Comparison of ENCODE assay signal across 24 mouse cellular contexts in genomic region chr6:113632863-113633262, GRCm38 (mm10). TPM values are rescaled to one million over a fixed set of nuclear protein-coding genes. Genes with fewer than 3 reads are reported as not detected.
A peak's percentile ranks its signal among the peaks of the same experiment; 100 is the strongest.
DNase-seq lines count a peak whose midpoint lies in the region; ATAC-seq lines count a peak whose summit lies in the region.
"Had no signal": no experiment of that assay in that cellular context is flagged by ENCODE, and none has a peak within 500 bp of the region (broad histone marks: within the 10 kb centered on the region; RNA-seq: fewer than 3 reads in every experiment).

No protein-coding gene starts in this region.

- H3K9ac ChIP-seq in kidney, embryonic 16.5 days (replicated peaks; ENCODE audit: low read length): no peak overlapping the region
- no peak overlapping the region for H3K9ac ChIP-seq in midbrain, embryonic 11.5 days (ENCODE audit: low read length)
- H3K9ac ChIP-seq: embryonic facial prominence, embryonic 13.5 days; forebrain, embryonic 13.5 days; forebrain, postnatal 0 days; heart, embryonic 15.5 days; hindbrain, embryonic 14.5 days had no signal

- H3K27me3 ChIP-seq in kidney, embryonic 16.5 days (ENCODE audit: insufficient read depth, low read length): no peaks in the 10 kb centered on the region
- no peaks in the 10 kb centered on the region for H3K27me3 ChIP-seq in midbrain, embryonic 11.5 days (ENCODE audit: control insufficient read depth, insufficient read depth, low read length)
- no peaks in the 10 kb centered on the region for H3K27me3 ChIP-seq in midbrain, embryonic 10.5 days (ENCODE audit: low read depth, poor library complexity, severe bottlenecking)
- H3K27me3 ChIP-seq: embryonic facial prominence, embryonic 13.5 days; forebrain, embryonic 13.5 days; heart, embryonic 15.5 days had no signal

- no peak overlapping the region for H3K4me3 ChIP-seq in kidney, embryonic 16.5 days (ENCODE audit: low read length)
- no peak overlapping the region for H3K4me3 ChIP-seq in midbrain, embryonic 11.5 days (ENCODE audit: low read depth, low read length)
- no peak overlapping the region for H3K4me3 ChIP-seq in midbrain, embryonic 10.5 days
- H3K4me3 ChIP-seq: embryonic facial prominence, embryonic 13.5 days; forebrain, embryonic 13.5 days; heart, embryonic 10.5 days; heart, embryonic 15.5 days had no signal

- peak; percentile 87 for DNase-seq in heart, adult 11 months
- DNase-seq in heart, adult 8-10 months (ENCODE audit: low spot score): no peak
- DNase-seq in kidney, adult 9 months: no peak
- DNase-seq in midbrain, embryonic 11.5 days (ENCODE audit: low spot score, missing footprints): no peak
- no peak for DNase-seq in midbrain, embryonic 10.5 days (ENCODE audit: low spot score)
- DNase-seq in right cerebral cortex, adult 2 months (ENCODE audit: low spot score in 2 of 2): no peak
- DNase-seq: adrenal gland, postnatal 10 days; cerebellum, adult 11 months; cerebellum, adult 8-10 months; cerebellum, postnatal 14 days; embryo, embryonic 11 days; forebrain, postnatal 0 days; gastrocnemius, postnatal 14 days; heart, postnatal 14 days had no signal

- no peaks in the 10 kb centered on the region for H3K4me1 ChIP-seq in kidney, embryonic 16.5 days (ENCODE audit: insufficient read depth, low read length)
- no peaks in the 10 kb centered on the region for H3K4me1 ChIP-seq in midbrain, embryonic 11.5 days (ENCODE audit: control insufficient read depth, insufficient read depth, low read length)
- H3K4me1 ChIP-seq in midbrain, embryonic 10.5 days: no peaks in the 10 kb centered on the region
- H3K4me1 ChIP-seq: embryonic facial prominence, embryonic 13.5 days; forebrain, embryonic 13.5 days; heart, embryonic 10.5 days; heart, embryonic 15.5 days had no signal

- WGBS in kidney, embryonic 16.5 days: 88% methylated on average over 4 of the region's 4 CpGs
- WGBS in midbrain, embryonic 11.5 days: 95% methylated on average over 4 of the region's 4 CpGs
- 91% methylated on average over 4 of the region's 4 CpGs for WGBS in midbrain, embryonic 10.5 days

- no peak overlapping the region for H3K4me2 ChIP-seq in kidney, embryonic 16.5 days (replicated peaks; ENCODE audit: low read depth, low read length)
- H3K4me2 ChIP-seq in midbrain, embryonic 11.5 days: no peak overlapping the region
- H3K4me2 ChIP-seq: embryonic facial prominence, embryonic 13.5 days; forebrain, embryonic 13.5 days; heart, embryonic 15.5 days; hindbrain, embryonic 14.5 days had no signal

- H3K9me3 ChIP-seq in kidney, embryonic 16.5 days (ENCODE audit: low read length): no peaks in the 10 kb centered on the region
- no peaks in the 10 kb centered on the region for H3K9me3 ChIP-seq in midbrain, embryonic 11.5 days (ENCODE audit: control insufficient read depth, low read length)
- H3K9me3 ChIP-seq in midbrain, embryonic 10.5 days (replicated peaks): no peaks in the 10 kb centered on the region
- H3K9me3 ChIP-seq: embryonic facial prominence, embryonic 13.5 days; forebrain, embryonic 13.5 days; heart, embryonic 10.5 days; heart, embryonic 15.5 days had no signal

- ATAC-seq in kidney, embryonic 16.5 days (ENCODE audit: low FRiP score, low TSS enrichment): 0 out of 2 replicates have a peak, but pooled peaks have one; percentile 32
- ATAC-seq in midbrain, embryonic 11.5 days (ENCODE audit: low FRiP score): 0 out of 2 replicates have a peak, but pooled peaks have one; percentile 27
- ATAC-seq: forebrain, embryonic 13.5 days; forebrain, postnatal 0 days had no signal

- H3K27ac ChIP-seq in kidney, embryonic 16.5 days (ENCODE audit: low read length): no peak overlapping the region
- no peak overlapping the region for H3K27ac ChIP-seq in midbrain, embryonic 11.5 days (ENCODE audit: low read depth, low read length)
- no peak overlapping the region for H3K27ac ChIP-seq in midbrain, embryonic 10.5 days (replicated peaks)
- H3K27ac ChIP-seq: embryonic facial prominence, embryonic 13.5 days; forebrain, embryonic 13.5 days; heart, embryonic 10.5 days; heart, embryonic 15.5 days; hindbrain, embryonic 14.5 days had no signal

- peaks cover 19% of the 10 kb centered on the region for H3K36me3 ChIP-seq in kidney, embryonic 16.5 days (ENCODE audit: insufficient read depth, low read length)
- peaks cover 10% of the 10 kb centered on the region; the same call in 1 of the 2 replicates for H3K36me3 ChIP-seq in midbrain, embryonic 11.5 days (ENCODE audit: control insufficient read depth, insufficient read depth, low read length)
- peaks cover 61% of the 10 kb centered on the region for H3K36me3 ChIP-seq in midbrain, embryonic 10.5 days

RNA-seq across cellular contexts. Expression of gene Irak2, which starts 5.4 kb away (rescaled TPM):
- total RNA-seq in heart, adult 8-10 months (2022): 10 to 100 TPM in 2 of 4 experiments, 1 to 10 TPM in 2; 8.1 to 13.5 (median 10.6) TPM
- polyA plus RNA-seq in kidney, embryonic 16.5 days (2015; fragmentation: Nextera tagmentation; extraction: Ambion mirVana): 4.4 and 5.6 TPM in 2 replicates
- 1.6 and 1.9 TPM in 2 replicates for polyA plus RNA-seq in midbrain, embryonic 11.5 days (2014; fragmentation: Nextera tagmentation; extraction: Ambion mirVana)
- 2.6 and 3.0 TPM in 2 replicates for polyA plus RNA-seq in midbrain, embryonic 10.5 days (2016; fragmentation: Nextera tagmentation; extraction: Ambion mirVana)

RNA-seq across cellular contexts. Expression of gene Vhl, which starts 9.1 kb away (rescaled TPM):
- 10 to 100 TPM in 1 of 4 experiments, 1 to 10 TPM in 3; 8.4 to 10.7 (median 9.4) TPM for total RNA-seq in heart, adult 8-10 months (2022)
- 34.0 and 40.7 TPM in 2 replicates for polyA plus RNA-seq in kidney, embryonic 16.5 days (2015; fragmentation: Nextera tagmentation; extraction: Ambion mirVana)
- polyA plus RNA-seq in midbrain, embryonic 11.5 days (2014; fragmentation: Nextera tagmentation; extraction: Ambion mirVana): 60.9 and 62.4 TPM in 2 replicates
- 44.4 and 45.5 TPM in 2 replicates for polyA plus RNA-seq in midbrain, embryonic 10.5 days (2016; fragmentation: Nextera tagmentation; extraction: Ambion mirVana)

RNA-seq across cellular contexts. Expression of gene Brk1, which starts 28.3 kb away (rescaled TPM):
- 10 to 100 TPM; 68.5 to 83.3 (median 75.0) TPM for total RNA-seq in heart, adult 8-10 months (2022)
- polyA plus RNA-seq in kidney, embryonic 16.5 days (2015; fragmentation: Nextera tagmentation; extraction: Ambion mirVana): 221 and 224 TPM in 2 replicates
- polyA plus RNA-seq in midbrain, embryonic 11.5 days (2014; fragmentation: Nextera tagmentation; extraction: Ambion mirVana): 223 and 232 TPM in 2 replicates
- 210 and 217 TPM in 2 replicates for polyA plus RNA-seq in midbrain, embryonic 10.5 days (2016; fragmentation: Nextera tagmentation; extraction: Ambion mirVana)

RNA-seq across cellular contexts. Expression of gene Fancd2os, which starts 32.3 kb away (rescaled TPM):
- total RNA-seq in heart, adult 8-10 months (2022): not detected
- 0.68 and 1.1 TPM in 2 replicates for polyA plus RNA-seq in kidney, embryonic 16.5 days (2015; fragmentation: Nextera tagmentation; extraction: Ambion mirVana)
- polyA plus RNA-seq in midbrain, embryonic 11.5 days (2014; fragmentation: Nextera tagmentation; extraction: Ambion mirVana): 0.42 and 0.47 TPM in 2 replicates
- 0.17 and 0.52 TPM in 2 replicates for polyA plus RNA-seq in midbrain, embryonic 10.5 days (2016; fragmentation: Nextera tagmentation; extraction: Ambion mirVana)
- total RNA-seq: adrenal gland, postnatal 10 days; common myeloid progenitor, adult 5-6 weeks; forebrain, postnatal 0 days; gastrocnemius, adult 18-20 months; gastrocnemius, postnatal 14 days; heart, postnatal 14 days; hematopoietic stem cell, adult 5-6 weeks had no signal
- polyA plus RNA-seq: embryonic facial prominence, embryonic 13.5 days; forebrain, embryonic 13.5 days; forebrain, postnatal 0 days; gonadal fat pad, adult 2 months; hindbrain, embryonic 14.5 days had no signal
